Comparison of ENCODE assay signal across 9 mouse cellular contexts in the genomic region with DNA sequence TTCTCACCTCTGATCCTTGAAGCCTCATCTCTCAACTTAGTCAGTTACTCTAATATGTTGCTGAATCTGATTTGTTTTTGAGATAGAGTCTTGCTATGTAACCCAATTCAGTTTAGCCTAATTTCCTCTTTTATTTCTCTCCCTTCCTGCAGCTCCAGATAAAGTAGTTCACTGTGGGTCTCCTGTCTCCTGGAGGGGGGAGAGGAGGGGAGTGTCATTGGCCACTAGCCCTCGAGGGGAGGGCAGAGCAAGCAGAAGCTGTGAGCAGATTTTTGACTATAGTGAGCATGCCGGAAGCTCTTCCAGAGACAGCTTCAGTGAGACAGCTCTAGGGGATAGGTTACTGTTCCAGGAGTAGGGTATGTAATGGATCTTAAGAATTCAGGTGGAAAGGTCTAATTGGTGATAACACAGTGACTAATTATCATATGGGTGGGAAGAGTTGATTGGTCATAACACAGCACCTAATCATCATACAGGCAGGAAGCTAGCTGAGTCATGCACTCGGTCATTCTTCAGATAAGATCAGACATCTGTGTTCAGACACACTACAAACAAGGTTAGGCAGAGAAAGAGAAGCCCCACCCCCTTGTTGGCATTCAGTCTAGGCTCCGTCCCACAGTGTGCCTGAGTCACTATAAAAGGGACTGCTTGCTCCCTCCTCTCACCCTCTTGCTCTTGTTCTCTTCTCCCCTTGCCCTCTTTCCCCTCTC. TPM values are rescaled to one million over a fixed set of nuclear protein-coding genes. Genes with fewer than 3 reads are reported as not detected.
DNase-seq lines count a peak whose midpoint lies in the region; ATAC-seq lines count a peak whose summit lies in the region.
"Had no signal": no experiment of that assay in that cellular context is flagged by ENCODE, and none has a peak within 500 bp of the region (broad histone marks: within the 10 kb centered on the region; RNA-seq: fewer than 3 reads in every experiment).

No protein-coding gene starts in this region.

- H3K9ac ChIP-seq in lung, embryonic 15.5 days, result no peak overlapping the region
- no peak overlapping the region for H3K9ac ChIP-seq in hindbrain, embryonic 13.5 days
- H3K9ac ChIP-seq: embryonic facial prominence, embryonic 13.5 days had no signal

- peaks cover 8% of the 10 kb centered on the region for H3K4me1 ChIP-seq in lung, embryonic 15.5 days
- no peaks in the 10 kb centered on the region for H3K4me1 ChIP-seq in hindbrain, embryonic 13.5 days (replicated peaks)
- H3K4me1 ChIP-seq: embryonic facial prominence, embryonic 13.5 days had no signal

- H3K4me3 ChIP-seq in lung, embryonic 15.5 days, result no peak overlapping the region
- no peak overlapping the region for H3K4me3 ChIP-seq in hindbrain, embryonic 13.5 days
- H3K4me3 ChIP-seq: embryonic facial prominence, embryonic 13.5 days had no signal

- ATAC-seq in lung, embryonic 15.5 days (ENCODE audit: borderline replicate concordance, extremely low read depth, low FRiP score, low TSS enrichment), result peak; percentile 77
- ATAC-seq in hindbrain, embryonic 13.5 days (ENCODE audit: low FRiP score), result no peak

- H3K9me3 ChIP-seq in lung, embryonic 15.5 days, result no peaks in the 10 kb centered on the region
- H3K9me3 ChIP-seq in hindbrain, embryonic 13.5 days, result no peaks in the 10 kb centered on the region
- H3K9me3 ChIP-seq: embryonic facial prominence, embryonic 13.5 days had no signal

- H3K36me3 ChIP-seq in lung, embryonic 15.5 days, result no peaks in the 10 kb centered on the region
- H3K36me3 ChIP-seq in hindbrain, embryonic 13.5 days, result no peaks in the 10 kb centered on the region
- H3K36me3 ChIP-seq: embryonic facial prominence, embryonic 13.5 days had no signal

- H3K4me2 ChIP-seq in lung, embryonic 15.5 days, result no peak overlapping the region
- H3K4me2 ChIP-seq in hindbrain, embryonic 13.5 days, result no peak overlapping the region
- H3K4me2 ChIP-seq: embryonic facial prominence, embryonic 13.5 days had no signal

- H3K27ac ChIP-seq in lung, embryonic 15.5 days, result no peak overlapping the region
- H3K27ac ChIP-seq in hindbrain, embryonic 13.5 days, result no peak overlapping the region
- H3K27ac ChIP-seq: embryonic facial prominence, embryonic 13.5 days had no signal

- peak; percentile 93 for DNase-seq in MN1 (ENCODE audit: low spot score)
- peak; percentile 86 to 88 for DNase-seq in adrenal gland, postnatal 36 days
- peak; percentile 34 for DNase-seq in heart, postnatal 4 days
- peak; percentile 69 to 73 for DNase-seq in urinary bladder, postnatal 36 days (ENCODE audit: low spot score in 2 of 2)
- DNase-seq in right cerebral cortex, postnatal 36 days (ENCODE audit: low spot score in 2 of 2), result no peak
- DNase-seq in layer of hippocampus, adult 9-11 months, result no peak

- no peaks in the 10 kb centered on the region for H3K27me3 ChIP-seq in lung, embryonic 15.5 days
- no peaks in the 10 kb centered on the region for H3K27me3 ChIP-seq in hindbrain, embryonic 13.5 days
- H3K27me3 ChIP-seq: embryonic facial prominence, embryonic 13.5 days had no signal

- WGBS in lung, embryonic 15.5 days, result 2% methylated on average over 4 of the region's 4 CpGs
- 51% methylated on average over 4 of the region's 4 CpGs for WGBS in hindbrain, embryonic 13.5 days

RNA-seq across cellular contexts. Expression of a gene that starts 30.9 kb away (rescaled TPM):
- total RNA-seq in adrenal gland, postnatal 36 days (2021), result not detected
- total RNA-seq in heart, postnatal 4 days (2021), result not detected
- 0.29 and 0.63 TPM in 2 replicates for polyA plus RNA-seq in lung, embryonic 15.5 days (2015; fragmentation: Nextera tagmentation; extraction: Ambion mirVana)
- not detected in 2 replicates for polyA plus RNA-seq in hindbrain, embryonic 13.5 days (2015; fragmentation: Nextera tagmentation; extraction: Ambion mirVana)
- polyA plus RNA-seq: embryonic facial prominence, embryonic 13.5 days had no signal

RNA-seq across cellular contexts. Expression of a gene that starts 50.0 kb away (rescaled TPM):
- total RNA-seq in adrenal gland, postnatal 36 days (2021), result 10 to 100 TPM; 16.6 to 17.8 TPM
- total RNA-seq in heart, postnatal 4 days (2021), result 10 to 100 TPM; 20.4 to 21.9 TPM
- 21.4 and 22.9 TPM in 2 replicates for polyA plus RNA-seq in lung, embryonic 15.5 days (2015; fragmentation: Nextera tagmentation; extraction: Ambion mirVana)
- 64.2 and 68.7 TPM in 2 replicates for polyA plus RNA-seq in hindbrain, embryonic 13.5 days (2015; fragmentation: Nextera tagmentation; extraction: Ambion mirVana)

Comparison
In these comparisons a context has a peak if more than half of its experiments do, and no peak if none do; other contexts are left out.
1. DNase-seq: peak in MN1 (single experiment), adrenal gland, postnatal 36 days (2 of 2), heart, postnatal 4 days (single experiment) and urinary bladder, postnatal 36 days (2 of 2); none in right cerebral cortex, postnatal 36 days (0 of 2) and layer of hippocampus, adult 9-11 months (single experiment).